Mouse (Mus musculus): ENCODE measurements around the gene Atp6v1c2.

GRCm38 (mm10) chr12:17235535-17236313 lies 93.4 kb downstream of the Atp6v1c2 start:
- no peak for TF ChIP-seq POLR2A (IDR thresholded peaks at IDR 0.05; ENCODE audit: control insufficient read depth, extremely low read depth, insufficient read depth, low read length, poor library complexity)
- no peak for TF ChIP-seq CTCF (IDR thresholded peaks at IDR 0.05; ENCODE audit: borderline replicate concordance, control insufficient read depth, extremely low read depth, insufficient read depth, low read length, poor library complexity)
